Mouse (Mus musculus) heart, embryonic 16.5 days (tissue): ENCODE measurements around the gene Mroh8. TPM values are rescaled to one million over a fixed set of nuclear protein-coding genes. Genes with fewer than 3 reads are reported as not detected.
"Not testable (repeated sequence)": the region's sequence is repeated elsewhere in the genome, so short reads cannot be mapped to it uniquely, and the experiment has no call there.

Experiments used
- ATAC-seq: fragments of 200-750 bp; cut with Nextera tagmentation; replicated peaks from 2 replicates; pipeline ENCODE4 v1.8.0; 2017; ENCODE audit warnings: moderate number of reproducible peaks; ENCODE audit not compliant: insufficient read depth, low FRiP score; ENCODE audit errors: extremely low read depth
- H3K27ac ChIP-seq: fragments of 300-500 bp; sonication (generic); 2 replicates; pipeline ENCODE4 v1.5.1; 2014; ENCODE audit warnings: mild to moderate bottlenecking, low read length, control low read depth, moderate library complexity
- H3K27me3 ChIP-seq: fragments of 300-500 bp; sonication (generic); 2 replicates; pipeline ENCODE4 v1.6.1; 2014; ENCODE audit warnings: low read length, mixed read lengths; ENCODE audit not compliant: control insufficient read depth, insufficient read depth
- H3K36me3 ChIP-seq: fragments of 300-500 bp; sonication (generic); 2 replicates; pipeline ENCODE4 v1.6.1; 2014; ENCODE audit not compliant: control insufficient read depth, insufficient read depth
- H3K4me1 ChIP-seq: fragments of 300-500 bp; sonication (generic); 2 replicates; pipeline ENCODE4 v1.6.1; 2014; ENCODE audit warnings: low read length, mixed read lengths; ENCODE audit not compliant: control insufficient read depth, insufficient read depth
- H3K4me2 ChIP-seq: fragments of 300-500 bp; sonication (generic); 2 replicates; pipeline ENCODE4 v1.6.1; 2014; ENCODE audit warnings: low read depth, mild to moderate bottlenecking, control low read depth, low read length
- H3K4me3 ChIP-seq: fragments of 300-500 bp; sonication (generic); 2 replicates; pipeline ENCODE4 v1.5.1; 2014; ENCODE audit warnings: mild to moderate bottlenecking, control low read depth, low read length
- H3K9ac ChIP-seq: fragments of 300-500 bp; sonication (generic); 2 replicates; pipeline ENCODE4 v1.6.1; 2014; ENCODE audit warnings: low read length, control low read depth
- H3K9me3 ChIP-seq: fragments of 300-500 bp; sonication (generic); replicated peaks from 2 replicates; pipeline ENCODE4 v1.6.1; 2016; ENCODE audit warnings: low read length; ENCODE audit not compliant: control insufficient read depth
- WGBS: fragments of 180-500 bp; shearing (Covaris S2); extraction: QIAGEN DNeasy Blood & Tissue Kit; methylation state at CpG from one replicate; pipeline ENCODE4 v1.1.7; 2014; 5-methylcytosine and 5-hydroxymethylcytosine counted together
- polyA plus RNA-seq: library from polyadenylated mRNA; unstranded; fragments of >200 nt; fragmentation: Nextera tagmentation; extraction: Ambion mirVana; gene quantifications from 2 replicates; pipeline ENCODE4 v1.2.1, GENCODE M21; 2015

The Mroh8 gene
- polyA plus RNA-seq, 1 experiment from 2014 or later = 0.59 TPM

DNA sequence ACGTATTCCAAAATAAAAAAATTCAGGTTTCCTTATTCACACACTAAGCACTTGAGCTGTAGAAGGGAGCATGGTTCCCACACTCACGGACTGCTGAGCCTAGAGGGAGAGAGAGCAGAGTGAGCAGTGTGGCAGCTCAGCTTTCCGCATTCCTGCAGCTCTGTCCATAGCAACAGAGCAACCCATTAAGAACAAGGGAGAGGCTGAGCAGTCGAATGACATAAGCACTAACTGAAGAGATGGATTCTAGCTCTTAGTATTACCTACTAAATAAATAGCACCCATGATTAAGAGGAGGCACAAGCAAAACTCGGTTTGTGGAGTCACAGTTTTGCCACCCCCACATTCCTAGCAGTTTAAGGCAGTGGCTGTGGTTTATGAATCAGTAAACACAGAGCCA, 109.2 kb downstream of the Mroh8 start:
- ATAC-seq = 0 out of 2 replicates have a peak, but pooled peaks have one; percentile 60
- WGBS = 35% methylated on average over 5 of the region's 5 CpGs
- H3K4me3 ChIP-seq = no peak overlapping the region
- H3K9me3 ChIP-seq = no peaks in the 10 kb centered on the region
- no peak overlapping the region for H3K9ac ChIP-seq
- H3K27me3 ChIP-seq = no peaks in the 10 kb centered on the region
- H3K4me1 ChIP-seq = no peaks in the 10 kb centered on the region; the same call in 1 of the 2 replicates
- no peak overlapping the region for H3K4me2 ChIP-seq
- H3K36me3 ChIP-seq = peaks cover 32% of the 10 kb centered on the region
- H3K27ac ChIP-seq = no peak overlapping the region

DNA sequence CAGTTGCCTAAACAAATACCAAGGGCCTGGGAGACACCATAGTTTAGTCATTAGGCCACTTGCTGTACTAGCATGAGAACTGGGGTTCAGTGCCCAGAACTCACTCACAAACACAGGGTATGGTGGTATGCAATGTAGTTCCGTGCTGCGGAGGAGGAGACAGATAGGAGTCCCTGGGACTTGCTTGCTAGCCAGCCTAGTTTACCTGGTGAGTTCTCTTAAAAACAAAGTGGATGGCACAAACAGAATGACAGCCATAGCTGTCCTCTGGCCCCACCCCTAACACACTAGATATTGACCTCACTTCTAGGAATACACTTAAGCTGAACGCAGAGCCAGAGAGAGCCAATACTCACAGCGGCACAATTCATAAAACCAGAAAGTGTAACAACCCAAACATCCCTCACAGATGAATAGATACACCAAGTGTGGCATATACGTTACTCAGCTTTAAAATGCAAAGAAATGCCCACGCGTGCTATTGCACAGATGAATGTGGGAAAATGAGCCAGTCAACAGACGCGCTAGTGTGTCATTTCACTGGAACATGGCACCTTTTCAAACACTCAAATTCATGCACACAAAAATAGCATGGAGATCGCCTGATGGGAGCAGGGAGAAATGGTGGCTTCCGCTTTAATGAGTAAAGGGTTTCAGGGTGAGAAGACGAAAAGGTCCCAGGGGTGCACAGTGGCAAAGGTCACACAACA, 112.8 kb downstream of the Mroh8 start:
- ATAC-seq = no peak
- Histone ChIP-seq H3K27ac (no peak overlapping the region), H3K27me3 (no peaks in the 10 kb centered on the region), H3K36me3 (peaks cover 37% of the 10 kb centered on the region), H3K4me1 (no peaks in the 10 kb centered on the region; the same call in 1 of the 2 replicates), H3K4me3 (no peak overlapping the region), H3K4me2 (no peak overlapping the region), H3K9ac (no peak overlapping the region), H3K9me3 (no peaks in the 10 kb centered on the region)
- WGBS = 93% methylated on average over 12 of the region's 12 CpGs

DNA sequence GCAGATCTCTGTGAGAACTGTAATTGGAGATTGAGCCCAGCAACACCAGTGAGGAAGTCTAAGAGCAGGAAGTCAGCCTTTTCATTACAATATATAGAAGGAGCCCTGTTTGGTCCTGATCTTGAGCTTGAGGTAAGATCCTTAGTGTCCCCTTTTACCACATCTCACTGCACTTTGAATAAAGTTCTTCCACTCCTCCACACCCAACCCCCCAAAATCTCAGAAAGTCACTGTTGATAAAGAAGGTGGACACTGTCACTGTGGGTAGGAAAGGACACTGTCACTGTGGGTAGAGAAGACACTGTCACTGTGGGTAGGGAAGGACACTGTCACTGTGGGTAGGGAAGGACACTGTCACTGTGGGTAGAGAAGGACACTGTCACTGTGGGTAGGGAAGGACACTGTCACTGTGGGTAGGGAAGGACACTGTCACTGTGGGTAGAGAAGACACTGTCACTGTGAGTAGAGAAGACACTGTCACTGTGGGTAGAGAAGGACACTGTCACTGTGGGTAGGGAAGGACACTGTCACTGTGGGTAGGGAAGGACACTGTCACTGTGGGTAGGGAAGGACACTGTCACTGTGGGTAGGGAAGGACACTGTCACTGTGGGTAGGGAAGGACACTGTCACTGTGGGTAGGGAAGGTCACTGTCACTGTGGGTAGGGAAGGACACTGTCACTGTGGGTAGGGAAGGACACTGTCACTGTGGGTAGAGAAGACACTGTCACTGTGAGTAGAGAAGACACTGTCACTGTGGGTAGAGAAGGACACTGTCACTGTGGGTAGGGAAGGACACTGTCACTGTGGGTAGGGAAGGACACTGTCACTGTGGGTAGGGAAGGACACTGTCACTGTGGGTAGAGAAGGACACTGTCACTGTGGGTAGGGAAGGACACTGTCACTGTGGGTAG, 113.8 kb downstream of the Mroh8 start:
- not testable (repeated sequence) for H3K27ac ChIP-seq, H3K4me2 ChIP-seq, H3K27me3 ChIP-seq, H3K9me3 ChIP-seq, ATAC-seq, H3K4me1 ChIP-seq, H3K9ac ChIP-seq, H3K4me3 ChIP-seq
- peaks cover 41% of the 10 kb centered on the region for H3K36me3 ChIP-seq

DNA sequence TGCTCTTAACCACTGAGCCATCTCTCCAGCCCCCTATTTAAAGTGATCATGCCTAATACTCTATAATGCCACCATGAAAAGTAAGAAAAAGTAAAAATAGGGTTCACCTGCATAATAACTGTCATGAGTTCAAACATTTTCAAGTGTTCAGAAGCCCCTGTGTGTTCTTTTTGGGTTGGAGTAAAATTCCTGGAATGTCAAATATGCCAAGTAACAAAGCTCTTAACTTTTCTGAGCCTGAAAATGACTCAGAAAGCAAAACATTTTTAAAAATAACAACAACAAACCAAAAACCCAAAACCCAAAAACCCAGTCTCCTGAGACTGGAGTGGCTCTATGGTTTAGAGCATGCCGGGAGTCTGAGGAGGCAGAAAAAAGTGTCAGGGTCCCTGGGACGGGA, 115.2 kb downstream of the Mroh8 start:
- no peak overlapping the region for H3K9ac ChIP-seq
- no peak overlapping the region for H3K4me3 ChIP-seq
- no peaks in the 10 kb centered on the region for H3K4me1 ChIP-seq
- 84% methylated on average over 2 of the region's 2 CpGs for WGBS
- peaks cover 47% of the 10 kb centered on the region for H3K36me3 ChIP-seq
- ATAC-seq = no peak
- H3K27ac ChIP-seq = no peak overlapping the region
- no peak overlapping the region for H3K4me2 ChIP-seq
- H3K27me3 ChIP-seq = no peaks in the 10 kb centered on the region
- no peaks in the 10 kb centered on the region for H3K9me3 ChIP-seq

Other genes with a start within 250 kb of the Mroh8 start
- gene Soga1, start 200.3 kb downstream of the Mroh8 start, polyA plus RNA-seq = 1.7 and 3.1 TPM in 2 replicates
- gene Tldc2, start 192.5 kb downstream of the Mroh8 start, polyA plus RNA-seq = not detected in 2 replicates
- gene Samhd1, start 144.3 kb downstream of the Mroh8 start, polyA plus RNA-seq = 15.3 and 17.0 TPM in 2 replicates
- gene Rbl1, start 75.0 kb downstream of the Mroh8 start, polyA plus RNA-seq = 15.1 and 16.3 TPM in 2 replicates
- gene Rpn2, start 532 bp downstream of the Mroh8 start, polyA plus RNA-seq = 159 and 178 TPM in 2 replicates
- not detected in 2 replicates for gene Ghrh, start 68.0 kb upstream of the Mroh8 start, polyA plus RNA-seq
- gene Manbal, start 88.0 kb upstream of the Mroh8 start, polyA plus RNA-seq = 54.0 and 61.7 TPM in 2 replicates
- gene Src, start 138.9 kb upstream of the Mroh8 start, polyA plus RNA-seq = 5.7 and 6.9 TPM in 2 replicates